Mouse (Mus musculus): ENCODE measurements around the gene Kank2. TPM values are rescaled to one million over a fixed set of nuclear protein-coding genes. Genes with fewer than 3 reads are reported as not detected.

Kank2 gene
- 3.3 and 4.3 TPM in 2 replicates for polyA plus RNA-seq (2015; fragmentation: Nextera tagmentation; extraction: Ambion mirVana)

DNA sequence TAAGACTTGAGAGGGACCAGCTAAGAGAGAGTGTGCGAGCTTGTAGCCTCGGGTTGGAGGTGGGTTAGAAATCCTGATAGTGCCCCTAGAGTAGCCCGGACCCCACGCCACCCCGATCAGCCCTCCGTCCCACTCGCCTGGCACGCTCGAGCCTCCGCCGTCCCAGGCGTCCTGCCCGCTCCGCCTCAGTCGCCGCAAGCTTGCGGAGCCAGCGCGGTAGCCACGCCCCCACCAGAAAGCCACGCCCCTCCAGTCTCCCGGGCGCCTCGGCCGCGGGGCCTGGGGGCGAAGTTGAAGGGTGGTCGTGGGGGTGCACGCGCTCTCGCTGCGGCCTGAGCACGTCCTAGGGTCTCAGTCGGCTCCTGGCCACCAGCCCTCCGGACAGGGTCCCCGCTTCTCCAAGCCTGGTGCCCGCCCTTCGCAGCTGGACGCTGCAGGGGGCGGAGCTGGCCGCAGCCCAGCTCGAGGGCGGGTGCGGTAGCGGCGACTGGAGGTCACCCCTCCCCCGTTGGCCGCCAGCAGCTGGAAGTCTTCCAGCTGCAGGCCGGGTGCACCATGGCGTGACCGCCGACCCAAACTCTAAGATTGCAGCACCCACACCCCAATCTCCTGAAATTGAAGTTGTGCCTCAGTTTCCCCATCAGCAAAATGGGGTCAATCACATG, at the start of gene Kank2:
Kank2 (minus strand) TSS at position 400 of the 665 bp plus-strand sequence.
- under 1% methylated on average over 52 of the region's 52 CpGs for WGBS
- peak; percentile 87 for ATAC-seq

DNA sequence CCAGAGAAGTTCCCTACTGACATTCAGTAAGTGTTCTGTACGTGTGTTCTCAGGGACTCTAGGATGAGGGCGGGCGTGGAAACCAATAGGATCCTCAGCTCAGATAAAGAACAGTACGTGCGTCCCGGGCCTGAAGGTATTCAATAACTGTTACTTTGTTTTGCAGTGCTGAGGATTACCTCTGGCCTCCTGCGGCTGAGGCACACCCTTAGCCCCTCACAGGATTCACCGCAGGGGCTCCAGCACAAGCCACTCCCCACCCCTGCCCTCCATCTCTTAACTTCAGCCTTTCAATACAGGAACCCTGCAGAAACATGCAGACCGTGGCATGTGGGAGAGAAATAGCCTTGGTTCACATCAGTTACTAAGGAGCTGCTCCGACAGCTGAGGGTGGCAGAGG, 49.4 kb upstream of the Kank2 start:
- no peaks in the 10 kb centered on the region for H3K9me3 ChIP-seq
- no peaks in the 10 kb centered on the region for H3K27me3 ChIP-seq
- H3K27ac ChIP-seq = no peak overlapping the region
- no peak overlapping the region for H3K4me2 ChIP-seq (replicated peaks)
- no peak overlapping the region for H3K4me3 ChIP-seq (replicated peaks)
- ATAC-seq = no peak
- no peaks in the 10 kb centered on the region for H3K36me3 ChIP-seq
- no peak overlapping the region for H3K9ac ChIP-seq (replicated peaks)
- WGBS = 19% methylated on average over 10 of the region's 10 CpGs
- peaks cover 20% of the 10 kb centered on the region for H3K4me1 ChIP-seq (replicated peaks)

More for the DNA sequence above, at the start of gene Kank2:
- Histone ChIP-seq H3K9ac (replicated peaks) (peak within 1 kb of the TSS; percentile 63), H3K4me3 (replicated peaks) (peak within 1 kb of the TSS; percentile 67), H3K4me1 (replicated peaks) (peaks cover 19% of the 10 kb centered on the region), H3K27me3 (no peaks in the 10 kb centered on the region), H3K27ac (no peak within 1 kb of the TSS), H3K36me3 (peaks cover 14% of the 10 kb centered on the region), H3K4me2 (replicated peaks) (peak within 1 kb of the TSS; percentile 78), H3K9me3 (no peaks in the 10 kb centered on the region)

DNA sequence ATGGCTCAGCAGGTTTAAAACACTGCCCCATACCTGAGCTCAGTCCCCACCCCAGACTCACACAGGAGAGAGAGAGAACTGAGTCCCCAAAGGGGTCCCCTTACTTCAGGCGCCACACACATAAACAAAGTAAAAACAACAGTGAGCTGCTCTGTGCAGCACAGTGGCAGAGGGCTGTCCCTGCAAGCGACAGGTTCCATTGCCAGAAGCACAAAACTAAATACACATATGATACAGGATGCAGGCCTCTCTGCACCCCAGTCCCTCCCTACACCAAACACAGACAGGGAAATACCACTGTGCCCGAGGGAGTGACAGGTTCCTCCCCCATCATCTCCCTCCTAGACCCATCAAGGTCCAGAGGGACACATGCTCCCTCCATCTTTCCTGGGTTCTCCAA, 48.9 kb upstream of the Kank2 start:
- no peak overlapping the region for H3K27ac ChIP-seq
- WGBS = 29% methylated on average over 3 of the region's 3 CpGs
- peaks cover 16% of the 10 kb centered on the region for H3K4me1 ChIP-seq (replicated peaks)
- no peak overlapping the region for H3K9ac ChIP-seq (replicated peaks)
- ATAC-seq = no peak
- H3K9me3 ChIP-seq = no peaks in the 10 kb centered on the region
- H3K4me2 ChIP-seq (replicated peaks) = no peak overlapping the region
- H3K27me3 ChIP-seq = no peaks in the 10 kb centered on the region
- H3K36me3 ChIP-seq = no peaks in the 10 kb centered on the region
- no peak overlapping the region for H3K4me3 ChIP-seq (replicated peaks)

DNA sequence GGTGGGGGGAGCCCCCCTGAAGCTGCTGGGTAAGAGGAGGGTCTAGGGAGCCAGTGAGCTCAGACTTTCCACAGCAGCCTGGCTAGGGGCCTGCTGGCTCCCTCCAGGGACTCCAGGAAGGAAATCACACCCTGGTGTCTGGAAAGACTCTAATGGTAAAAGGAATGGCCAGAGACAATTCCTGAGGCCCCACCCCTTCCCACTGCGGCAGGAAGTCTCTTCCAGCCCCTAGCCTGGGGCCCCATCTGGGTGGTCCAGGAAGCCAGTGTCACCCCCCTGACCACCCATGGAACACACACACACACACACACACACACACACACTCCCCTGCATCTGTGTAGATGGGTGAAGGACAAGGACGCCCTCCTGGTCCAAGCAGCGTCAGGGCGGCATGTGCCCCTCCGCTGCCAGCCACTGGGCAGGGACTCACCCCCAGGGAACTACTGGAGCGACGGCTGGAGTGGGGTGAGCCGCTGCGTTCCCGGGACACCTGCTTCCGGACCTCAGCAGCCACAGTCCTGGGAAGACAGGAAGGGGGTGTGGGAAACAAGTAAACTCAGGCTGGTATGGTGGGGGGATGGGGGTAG, 48.3 kb upstream of the Kank2 start:
- H3K27me3 ChIP-seq = no peaks in the 10 kb centered on the region
- H3K4me1 ChIP-seq (replicated peaks) = peaks cover 16% of the 10 kb centered on the region
- H3K27ac ChIP-seq = 0 out of 2 replicates have a peak overlapping the region, but pooled peaks have one; percentile 14
- WGBS = 16% methylated on average over 11 of the region's 11 CpGs
- ATAC-seq = no peak
- H3K4me2 ChIP-seq (replicated peaks) = 0 out of 2 replicates have a peak overlapping the region, but pooled peaks have one; percentile 3
- no peak overlapping the region for H3K4me3 ChIP-seq (replicated peaks)
- H3K36me3 ChIP-seq = no peaks in the 10 kb centered on the region
- no peak overlapping the region; the same call in 1 of the 2 replicates for H3K9ac ChIP-seq (replicated peaks)
- no peaks in the 10 kb centered on the region for H3K9me3 ChIP-seq

DNA sequence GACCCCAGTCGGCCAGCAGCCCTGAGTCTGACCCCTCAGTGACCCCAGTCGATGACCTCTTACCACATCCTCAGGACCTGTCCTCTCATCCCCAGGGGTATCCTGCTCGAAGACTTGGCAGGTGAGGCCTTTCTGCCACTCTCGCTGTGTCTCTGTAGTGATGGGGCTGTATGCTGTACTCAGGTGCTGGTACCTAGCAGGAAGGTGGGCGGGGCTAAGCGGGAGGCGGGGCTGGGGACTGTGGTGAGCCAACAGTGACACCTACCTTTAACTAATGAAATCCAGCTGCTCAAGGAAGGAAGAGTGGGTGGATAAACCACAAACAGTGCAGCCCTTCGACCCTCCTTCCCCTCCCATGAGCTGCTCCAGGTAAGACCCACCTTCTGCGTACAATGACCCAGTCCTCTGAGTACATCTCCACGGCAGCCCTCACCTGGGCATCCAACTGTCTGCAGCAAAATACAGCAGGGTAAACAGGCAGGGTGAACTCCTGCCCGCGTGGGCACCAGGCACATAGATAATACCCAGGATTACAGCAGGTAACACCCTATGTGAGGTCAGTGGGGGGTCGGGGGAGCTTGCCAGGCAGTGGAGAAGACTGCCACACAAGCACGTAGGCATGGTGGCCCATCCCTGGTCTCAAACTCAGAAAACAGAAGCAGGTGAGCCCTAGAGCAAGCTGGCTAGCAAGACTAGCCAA, 47.0 kb upstream of the Kank2 start:
- Histone ChIP-seq H3K36me3 (no peaks in the 10 kb centered on the region), H3K4me2 (replicated peaks) (no peak overlapping the region), H3K4me3 (replicated peaks) (no peak overlapping the region), H3K27ac (no peak overlapping the region), H3K4me1 (replicated peaks) (peaks cover 16% of the 10 kb centered on the region), H3K27me3 (no peaks in the 10 kb centered on the region), H3K9ac (replicated peaks) (no peak overlapping the region), H3K9me3 (no peaks in the 10 kb centered on the region)
- WGBS = 67% methylated on average over 14 of the region's 14 CpGs
- ATAC-seq = no peak

DNA sequence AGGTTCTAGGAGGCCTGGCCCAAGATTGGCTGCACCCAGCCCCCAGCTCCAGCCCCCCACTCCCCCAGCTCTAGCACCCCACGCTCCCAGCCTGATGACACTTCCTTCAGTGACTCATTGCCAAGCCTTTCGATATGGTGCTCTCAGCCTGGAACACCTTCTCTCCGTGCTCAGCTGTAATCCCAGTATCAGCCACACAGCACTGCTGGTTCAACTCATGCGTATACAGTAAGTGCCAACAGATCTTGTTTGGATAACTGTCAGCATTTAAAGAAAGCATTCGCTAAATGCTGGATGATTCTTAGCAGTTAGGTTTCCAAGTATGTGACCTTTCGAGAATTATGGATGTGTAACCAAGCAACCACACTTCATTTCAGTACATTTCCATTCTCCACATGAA, 44.5 kb upstream of the Kank2 start:
- H3K9me3 ChIP-seq = no peaks in the 10 kb centered on the region
- H3K9ac ChIP-seq (replicated peaks) = 0 out of 2 replicates have a peak overlapping the region, but pooled peaks have one; percentile 19
- no peak for ATAC-seq
- H3K4me1 ChIP-seq (replicated peaks) = peaks cover 13% of the 10 kb centered on the region
- no peak overlapping the region for H3K4me3 ChIP-seq (replicated peaks)
- H3K4me2 ChIP-seq (replicated peaks) = no peak overlapping the region
- H3K27me3 ChIP-seq = no peaks in the 10 kb centered on the region
- WGBS = 88% methylated on average over 6 of the region's 6 CpGs
- H3K36me3 ChIP-seq = no peaks in the 10 kb centered on the region
- H3K27ac ChIP-seq = no peak overlapping the region

DNA sequence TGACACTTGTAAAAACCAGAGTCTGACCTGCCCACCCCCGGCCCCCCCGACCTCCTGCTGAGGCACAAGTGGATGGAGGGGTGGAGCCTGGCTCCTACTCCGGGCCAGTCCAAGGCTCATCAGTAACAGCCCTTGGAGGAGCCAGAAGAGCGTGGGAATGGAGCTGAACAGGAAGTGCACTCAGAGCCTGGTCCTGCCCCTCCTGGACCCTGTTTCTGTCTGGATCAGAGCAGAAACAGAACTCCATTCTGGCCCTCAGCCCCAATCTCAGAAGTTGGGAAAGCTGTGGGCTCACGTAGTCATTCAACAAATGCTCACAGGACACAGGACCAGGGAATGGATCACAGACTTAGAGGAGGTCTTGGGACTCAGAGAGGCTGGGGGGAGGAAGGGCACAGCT, 43.8 kb upstream of the Kank2 start:
- WGBS = 65% methylated on average over 5 of the region's 5 CpGs
- Histone ChIP-seq H3K4me1 (replicated peaks) (peaks cover 8% of the 10 kb centered on the region), H3K4me3 (replicated peaks) (no peak overlapping the region), H3K36me3 (no peaks in the 10 kb centered on the region), H3K4me2 (replicated peaks) (no peak overlapping the region), H3K9ac (replicated peaks) (no peak overlapping the region), H3K27me3 (no peaks in the 10 kb centered on the region), H3K27ac (no peak overlapping the region), H3K9me3 (no peaks in the 10 kb centered on the region)
- no peak for ATAC-seq

DNA sequence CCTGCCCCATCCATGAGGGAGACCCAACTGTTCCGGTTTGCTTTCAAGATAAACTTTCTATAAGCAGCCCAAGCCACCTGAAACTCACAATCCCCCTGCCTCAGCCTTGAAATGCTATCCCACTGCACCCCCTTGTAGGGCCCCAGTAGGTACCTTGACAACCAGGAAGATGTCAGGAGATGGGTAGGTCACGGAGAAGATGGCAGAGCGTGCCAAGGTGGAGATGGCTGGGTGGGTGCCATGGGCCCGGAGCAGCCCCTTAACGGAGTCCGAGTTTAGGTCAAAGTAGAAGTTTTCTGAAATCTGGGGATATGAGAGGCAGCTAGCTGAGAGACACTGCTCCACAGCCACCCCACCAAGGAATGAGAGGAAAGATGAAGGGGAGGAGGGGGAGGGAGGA, 42.8 kb upstream of the Kank2 start:
- ATAC-seq = no peak
- WGBS = 97% methylated on average over 6 of the region's 6 CpGs
- H3K9ac ChIP-seq (replicated peaks) = no peak overlapping the region

DNA sequence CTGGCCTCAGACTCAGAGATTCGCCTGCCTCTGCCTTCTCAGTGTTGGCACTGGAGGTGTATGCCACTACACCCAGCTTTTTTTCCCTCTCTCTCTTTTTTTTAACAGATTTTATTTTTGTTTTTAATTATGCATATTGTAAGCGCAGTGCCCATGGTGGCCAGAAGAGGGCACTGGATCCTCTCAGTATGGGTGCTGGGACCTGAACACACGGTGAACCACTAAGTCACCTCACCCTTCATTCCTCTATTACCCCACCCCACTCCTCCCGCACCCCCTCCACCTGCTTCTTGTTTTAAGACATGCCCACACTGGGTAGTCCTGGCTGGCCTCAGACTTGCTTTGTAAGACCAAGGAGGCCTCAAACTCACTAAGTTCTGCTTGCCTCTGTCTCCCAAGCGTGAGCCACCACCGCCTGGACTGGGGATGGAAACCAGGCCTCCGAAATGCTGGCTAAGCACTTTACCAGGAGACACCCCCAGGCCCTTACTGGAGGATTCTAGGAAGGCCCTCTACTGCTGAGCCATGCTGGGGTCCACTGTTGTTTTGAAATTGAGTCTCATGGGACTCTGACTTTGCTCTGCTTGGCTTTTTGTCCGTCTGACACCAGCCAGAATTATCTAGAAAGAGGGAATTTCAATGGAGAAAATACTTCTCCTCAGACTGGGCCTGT, 41.7 kb upstream of the Kank2 start:
- Histone ChIP-seq H3K9me3 (no peaks in the 10 kb centered on the region), H3K36me3 (no peaks in the 10 kb centered on the region; the same call in 1 of the 2 replicates), H3K4me2 (replicated peaks) (no peak overlapping the region), H3K4me3 (replicated peaks) (no peak overlapping the region), H3K9ac (replicated peaks) (no peak overlapping the region), H3K27ac (no peak overlapping the region), H3K4me1 (replicated peaks) (no peaks in the 10 kb centered on the region), H3K27me3 (no peaks in the 10 kb centered on the region)
- ATAC-seq = peak; percentile 62
- 60% methylated on average over 8 of the region's 8 CpGs for WGBS

More for the DNA sequence above, 42.8 kb upstream of the Kank2 start:
- no peak overlapping the region for H3K4me2 ChIP-seq (replicated peaks)
- no peaks in the 10 kb centered on the region for H3K9me3 ChIP-seq
- H3K36me3 ChIP-seq = no peaks in the 10 kb centered on the region; the same call in 1 of the 2 replicates
- H3K4me1 ChIP-seq (replicated peaks) = no peaks in the 10 kb centered on the region
- H3K4me3 ChIP-seq (replicated peaks) = no peak overlapping the region
- no peaks in the 10 kb centered on the region for H3K27me3 ChIP-seq
- no peak overlapping the region for H3K27ac ChIP-seq

DNA sequence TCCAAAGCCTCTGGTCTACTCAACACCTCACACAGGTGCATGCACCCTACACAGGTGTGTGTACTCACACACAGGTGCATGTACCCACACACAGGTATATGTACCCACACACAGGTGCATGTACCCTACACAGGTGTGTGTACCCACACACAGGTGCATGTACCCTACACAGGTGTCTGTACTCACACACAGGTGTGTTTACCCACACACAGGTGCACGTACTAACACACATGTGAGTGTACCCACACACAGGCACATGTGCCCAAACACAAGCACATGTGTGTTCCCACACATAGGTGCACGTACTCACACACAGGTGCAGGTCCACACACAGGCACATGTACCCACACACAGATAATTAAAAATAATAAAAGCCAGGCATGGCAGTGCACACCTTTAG, 39.1 kb upstream of the Kank2 start:
- H3K27ac ChIP-seq = no peak overlapping the region
- H3K9ac ChIP-seq (replicated peaks) = no peak overlapping the region
- H3K36me3 ChIP-seq = no peaks in the 10 kb centered on the region; the same call in 1 of the 2 replicates
- H3K4me3 ChIP-seq (replicated peaks) = no peak overlapping the region
- no peak overlapping the region for H3K4me2 ChIP-seq (replicated peaks)
- H3K27me3 ChIP-seq = no peaks in the 10 kb centered on the region
- H3K9me3 ChIP-seq = no peaks in the 10 kb centered on the region
- 91% methylated on average over 2 of the region's 2 CpGs for WGBS
- ATAC-seq = no peak
- H3K4me1 ChIP-seq (replicated peaks) = no peaks in the 10 kb centered on the region

DNA sequence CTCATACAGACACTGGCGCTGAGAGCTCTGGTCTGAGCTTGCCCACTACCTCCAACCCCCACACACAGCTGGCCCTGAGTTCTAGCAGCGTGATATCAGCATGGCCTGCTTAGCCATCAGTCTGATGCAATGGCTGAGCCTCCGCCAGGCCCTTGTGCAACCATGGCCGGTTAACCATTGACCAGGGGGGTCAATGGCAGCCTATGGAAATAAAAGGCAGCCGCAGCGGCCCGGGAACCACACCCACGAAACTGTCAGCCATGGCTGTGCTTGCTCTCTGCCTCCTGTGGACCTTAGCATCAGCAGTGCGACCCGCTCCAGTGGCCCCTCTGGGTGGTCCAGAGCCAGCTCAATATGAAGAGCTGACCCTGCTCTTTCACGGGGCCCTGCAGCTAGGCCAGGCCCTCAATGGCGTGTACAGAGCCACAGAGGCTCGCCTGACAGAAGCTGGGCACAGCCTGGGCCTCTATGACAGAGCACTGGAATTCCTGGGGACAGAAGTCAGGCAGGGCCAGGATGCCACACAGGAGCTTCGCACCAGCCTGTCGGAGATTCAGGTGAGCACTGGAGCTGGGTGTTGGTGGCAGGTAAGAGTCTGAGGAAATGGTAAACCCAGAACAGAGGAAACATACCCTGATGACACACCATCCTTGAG, 36.8 kb upstream of the Kank2 start, which contains the start of gene Angptl8:
Angptl8 (plus strand) TSS at position 253 of the 655 bp plus-strand sequence.
- H3K9me3 ChIP-seq = no peaks in the 10 kb centered on the region
- 87% methylated on average over 15 of the region's 15 CpGs for WGBS
- no peaks in the 10 kb centered on the region for H3K27me3 ChIP-seq
- H3K4me2 ChIP-seq (replicated peaks) = no peak within 1 kb of the TSS
- no peaks in the 10 kb centered on the region for H3K4me1 ChIP-seq (replicated peaks)
- no peak within 1 kb of the TSS for H3K9ac ChIP-seq (replicated peaks)
- no peak for ATAC-seq
- no peak within 1 kb of the TSS for H3K4me3 ChIP-seq (replicated peaks)
- H3K36me3 ChIP-seq = no peaks in the 10 kb centered on the region; the same call in 1 of the 2 replicates
- H3K27ac ChIP-seq = no peak within 1 kb of the TSS

All from midbrain, embryonic 13.5 days (tissue).